Mouse (Mus musculus) left cerebral cortex, postnatal 10 days (tissue): Measurements from ENCODE around the gene Nusap1. TPM values are rescaled to one million over a fixed set of nuclear protein-coding genes. Genes with fewer than 3 reads are reported as not detected.
"Not testable (repeated sequence)": the region's sequence is repeated elsewhere in the genome, so short reads cannot be mapped to it uniquely, and the experiment has no call there.

ENCODE experiments used
- DNase-seq, 2 experiments: peaks; one replicate each; pipeline ENCODE4 v3.0.0; 2021 to 2022; ENCODE audit warnings: low spot score in 2 of 2, mixed read lengths in 1 of 2; ENCODE audit errors: extremely low spot score in 1 of 2
- intact Hi-C: fragments of 180-260 bp; cut with DNase I; formaldehyde crosslinking; loops from one replicate; pipeline ENCODE4 v1.15.1; 2025
- total RNA-seq, 2 experiments: library from RNA; stranded (reverse); gene quantifications; 2 replicates each; pipeline ENCODE4 v1.2.3; 2021

Nusap1 gene
- total RNA-seq = 1 to 10 TPM; 1.6 to 2.2 TPM

DNA sequence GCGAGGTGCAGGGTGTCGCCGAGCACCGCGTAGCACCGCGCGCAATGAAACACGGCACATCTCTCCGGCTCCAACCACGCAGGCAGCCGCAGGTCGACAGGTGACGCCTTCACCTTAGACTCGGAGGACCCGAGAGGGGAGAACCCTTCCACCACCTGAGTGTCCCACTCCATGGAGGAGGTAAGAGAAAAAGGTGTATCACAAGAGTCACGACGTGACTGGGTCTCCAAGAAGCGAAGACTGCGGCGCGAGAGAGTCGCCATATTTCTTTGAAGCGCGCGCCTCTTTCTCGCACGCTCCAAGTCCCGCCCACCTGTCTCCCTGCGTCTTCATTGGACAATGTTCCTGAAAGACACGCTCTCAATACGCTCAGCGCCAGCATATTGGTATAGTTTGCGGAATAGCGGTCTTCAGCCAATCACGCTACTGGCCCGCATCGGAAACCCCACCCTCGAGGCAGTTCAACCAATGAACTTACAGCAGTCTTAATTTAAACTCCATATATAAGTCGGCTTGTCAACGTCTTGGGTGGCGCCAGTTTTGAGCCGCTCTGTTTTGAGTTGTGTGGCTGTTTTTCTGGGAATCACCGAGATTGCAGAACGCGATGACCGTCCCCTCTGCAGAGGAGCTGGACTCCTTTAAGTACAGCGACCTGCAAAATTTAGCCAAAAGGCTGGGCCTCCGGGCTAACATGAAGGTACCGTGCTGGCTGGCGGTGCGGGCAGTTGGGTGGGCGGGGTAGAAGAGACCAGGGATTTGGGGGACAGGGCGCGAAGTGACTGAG lies at the start of gene Nusap1, which contains the start of gene Oip5:
Gene Nusap1, plus strand, starts transcription at position 100 of the 784 bp plus-strand sequence.
Gene Oip5, minus strand, starts transcription at position 271 of the 784 bp plus-strand sequence.
- peak; percentile 94 to 96 for DNase-seq
- intact Hi-C loops = no loop called here

GRCm38 (mm10) chr2:119572471-119572870 lies 45.6 kb upstream of the Nusap1 start:
- intact Hi-C loops = no loop called here
- no peak for DNase-seq

DNA sequence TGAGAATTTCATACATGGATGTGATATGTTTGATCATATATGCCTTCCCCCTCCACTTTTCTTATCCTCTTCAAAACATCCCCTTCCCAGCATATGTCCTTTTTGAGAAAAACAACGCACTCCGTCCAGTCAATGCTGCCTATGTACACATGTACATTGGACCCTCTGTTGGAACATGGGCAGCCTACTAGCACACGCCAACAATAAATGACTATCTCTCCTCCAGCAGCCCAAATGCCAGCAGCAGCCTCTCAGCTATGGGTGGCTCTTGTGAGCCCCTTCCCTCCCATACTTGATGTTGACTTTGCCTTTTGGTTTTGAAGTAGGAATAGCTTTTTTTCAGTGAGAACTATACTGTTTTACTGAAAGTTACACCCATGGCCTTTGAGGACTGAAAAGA lies 36.5 kb upstream of the Nusap1 start:
- intact Hi-C loops = no loop called here
- no peak for DNase-seq

GRCm38 (mm10) chr2:119583439-119583838 lies 34.7 kb upstream of the Nusap1 start:
- DNase-seq = no peak
- intact Hi-C loops = no loop called here

- intact Hi-C loops = no loop called here
- DNase-seq = no peak
These were observed 33.8 kb upstream of the Nusap1 start for GRCm38 (mm10) chr2:119584282-119584681.

DNA sequence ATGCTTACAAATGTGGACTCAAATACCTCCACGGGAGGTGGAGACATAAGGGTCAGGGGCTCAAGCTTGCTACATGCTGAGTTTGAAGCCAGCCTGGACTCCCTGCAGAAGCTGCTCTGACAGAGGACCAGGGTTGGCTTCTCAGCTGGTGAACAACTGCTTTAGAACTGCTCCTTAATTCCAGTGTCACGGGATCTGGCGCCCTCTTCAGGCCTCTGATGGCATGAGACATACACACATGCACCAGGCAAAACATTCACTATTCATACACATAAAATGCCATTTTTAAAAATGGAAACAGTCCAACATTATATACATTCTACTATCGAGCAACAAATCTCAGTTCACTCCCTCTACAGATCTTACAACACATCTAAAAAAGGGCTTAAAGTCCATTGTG lies 30.7 kb upstream of the Nusap1 start:
- intact Hi-C loops = no loop called here
- DNase-seq = peak in 1 of 2 experiments; percentile 53

DNA sequence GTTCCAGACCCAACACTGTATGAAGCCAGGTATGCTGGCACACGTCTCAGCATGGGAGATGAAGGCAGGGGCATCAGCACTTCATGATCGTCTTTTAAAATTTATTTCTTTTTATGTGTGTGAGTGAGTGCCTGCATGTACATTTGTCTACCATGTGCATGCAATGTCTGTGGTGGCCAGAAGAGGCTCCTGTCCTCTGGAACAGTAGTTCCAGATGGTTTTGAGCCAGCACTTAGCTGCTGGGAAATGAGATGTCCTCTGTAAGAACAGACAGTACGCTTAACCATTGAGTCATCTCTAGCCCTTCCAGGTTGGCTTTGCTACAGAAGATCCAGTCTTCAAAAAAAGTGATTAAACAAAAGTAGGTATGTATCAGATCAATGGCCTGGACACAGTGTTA lies 26.9 kb upstream of the Nusap1 start:
- DNase-seq = no peak
- intact Hi-C loops = loop anchor here (5.0 kb wide), 1 partner anchor 44 kb away; the partner anchor contains the start of genes Chp1 and Exd1

- intact Hi-C loops = loop anchor here (5.0 kb wide), 1 partner anchor 46 kb away; the partner anchor contains the start of genes Chp1 and Exd1
These were observed 24.4 kb upstream of the Nusap1 start for GRCm38 (mm10) chr2:119593765-119594112.

GRCm38 (mm10) chr2:119594113-119594981 lies 23.8 kb upstream of the Nusap1 start:
- DNase-seq = peak; percentile 97 to 98
- intact Hi-C loops = loop anchor here (5.0 kb wide), 1 partner anchor 47 kb away; the partner anchor contains the start of genes Chp1 and Exd1

More at GRCm38 (mm10) chr2:119593765-119594112, 24.4 kb upstream of the Nusap1 start:
- no peak for DNase-seq

GRCm38 (mm10) chr2:119595308-119595707 lies 22.8 kb upstream of the Nusap1 start:
- intact Hi-C loops = no loop called here

DNA sequence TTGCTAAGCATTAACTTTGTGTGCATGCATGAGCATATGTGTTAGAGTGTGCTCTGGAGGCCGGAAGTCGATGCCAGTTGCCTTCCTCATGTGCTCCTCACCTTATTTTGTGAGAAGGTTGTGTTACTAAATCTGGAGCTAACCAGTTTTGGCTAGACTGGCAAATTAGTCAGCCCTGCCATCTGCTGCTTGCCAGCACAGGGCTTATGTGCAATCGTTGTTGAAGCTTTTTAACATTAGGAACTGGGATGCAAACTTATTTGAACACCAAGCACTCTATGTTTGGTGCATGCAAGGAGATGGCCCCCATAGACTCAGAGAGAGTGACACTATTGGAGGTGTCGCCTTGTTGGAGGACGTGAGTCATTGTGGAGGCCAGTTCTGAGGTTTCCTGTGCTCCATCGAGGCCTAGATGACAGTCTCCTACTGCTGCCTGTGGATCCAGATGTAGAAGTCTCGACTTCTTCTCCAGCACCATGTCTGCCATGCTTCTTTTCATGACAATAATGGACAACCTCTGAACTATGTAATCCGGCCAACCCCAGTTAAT lies 21.2 kb upstream of the Nusap1 start:
- no peak for DNase-seq
- intact Hi-C loops = no loop called here

More at GRCm38 (mm10) chr2:119595308-119595707, 22.8 kb upstream of the Nusap1 start:
- DNase-seq = no peak

DNA sequence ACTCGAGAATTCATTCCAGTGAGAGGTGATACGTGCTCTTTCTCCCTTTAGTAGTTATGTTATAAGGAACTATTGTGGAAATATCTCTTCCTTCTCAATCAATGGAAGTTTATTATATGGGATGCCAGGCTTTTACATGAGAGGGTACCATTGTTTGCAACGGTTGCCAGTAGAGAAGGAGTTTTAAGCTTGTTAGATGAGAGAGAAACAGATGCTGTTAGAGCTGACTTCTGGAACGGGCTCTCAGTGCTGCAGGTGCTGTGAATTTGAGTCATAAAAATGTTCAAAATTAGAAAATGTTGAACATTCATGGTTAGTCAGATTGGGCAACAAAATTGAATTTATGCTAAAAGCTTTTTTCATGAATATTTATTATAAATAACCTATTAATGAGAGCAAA lies 17.1 kb upstream of the Nusap1 start:
- intact Hi-C loops = no loop called here
- no peak for DNase-seq

DNA sequence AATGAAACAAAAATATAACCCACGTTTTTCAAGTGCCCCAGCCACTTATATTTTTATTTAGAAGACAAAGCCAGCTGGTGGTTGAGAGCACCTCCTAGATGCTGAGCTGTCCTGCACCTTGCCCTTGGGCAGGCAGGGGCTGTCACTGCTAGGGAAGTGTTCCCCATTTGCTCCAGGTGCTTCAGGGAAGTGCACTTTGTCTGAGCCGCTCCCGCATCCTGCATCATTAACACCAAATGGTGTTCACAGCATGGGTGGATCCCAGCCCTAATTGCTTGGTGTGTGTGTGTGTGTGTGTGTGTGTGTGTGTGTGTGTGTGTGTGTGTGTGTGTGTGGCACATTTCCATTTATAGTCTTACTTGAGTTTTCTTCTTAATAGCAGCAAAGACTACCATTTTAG lies 16.5 kb upstream of the Nusap1 start:
- intact Hi-C loops, DNase-seq: not testable (repeated sequence)

DNA sequence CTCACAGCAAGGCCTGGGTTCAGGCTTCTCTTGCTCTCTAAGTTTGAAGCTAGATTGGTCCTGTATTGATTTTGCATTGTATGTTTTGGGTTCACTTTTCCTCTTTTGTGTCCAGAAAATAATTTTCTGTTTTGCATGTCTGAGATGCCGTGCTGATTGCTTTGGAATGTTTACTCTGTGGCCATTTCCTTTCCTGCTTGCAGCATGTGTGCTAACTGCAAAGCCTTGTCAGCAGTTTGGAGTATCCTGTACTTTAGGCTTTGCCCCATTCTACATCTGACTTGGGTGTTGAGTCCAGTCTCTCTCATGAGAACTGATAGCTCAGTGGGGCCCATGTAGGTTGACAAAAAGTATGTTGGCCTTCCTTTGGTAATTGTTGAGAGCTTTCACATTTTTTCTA lies 15.6 kb upstream of the Nusap1 start:
- no peak for DNase-seq
- intact Hi-C loops = no loop called here

DNA sequence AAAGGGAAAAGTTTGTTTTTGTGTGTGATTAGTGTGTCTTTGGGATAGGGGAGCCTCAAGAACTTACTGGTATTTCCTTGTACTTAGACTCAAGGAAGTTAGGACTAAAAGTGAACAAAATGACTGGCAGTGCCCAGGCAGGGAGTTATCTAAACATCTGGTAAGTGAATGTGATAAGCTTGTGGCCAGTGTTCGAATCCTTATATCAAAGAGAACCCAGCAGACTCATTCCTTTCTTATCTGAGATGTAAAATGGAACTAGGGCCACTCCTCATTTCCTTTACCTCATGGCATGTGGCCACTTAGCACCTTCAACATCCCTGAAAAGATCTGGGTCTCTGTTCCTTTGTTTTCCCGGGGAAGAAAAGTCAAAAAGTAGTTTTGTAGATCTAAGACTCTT lies 14.2 kb upstream of the Nusap1 start:
- intact Hi-C loops = no loop called here

DNA sequence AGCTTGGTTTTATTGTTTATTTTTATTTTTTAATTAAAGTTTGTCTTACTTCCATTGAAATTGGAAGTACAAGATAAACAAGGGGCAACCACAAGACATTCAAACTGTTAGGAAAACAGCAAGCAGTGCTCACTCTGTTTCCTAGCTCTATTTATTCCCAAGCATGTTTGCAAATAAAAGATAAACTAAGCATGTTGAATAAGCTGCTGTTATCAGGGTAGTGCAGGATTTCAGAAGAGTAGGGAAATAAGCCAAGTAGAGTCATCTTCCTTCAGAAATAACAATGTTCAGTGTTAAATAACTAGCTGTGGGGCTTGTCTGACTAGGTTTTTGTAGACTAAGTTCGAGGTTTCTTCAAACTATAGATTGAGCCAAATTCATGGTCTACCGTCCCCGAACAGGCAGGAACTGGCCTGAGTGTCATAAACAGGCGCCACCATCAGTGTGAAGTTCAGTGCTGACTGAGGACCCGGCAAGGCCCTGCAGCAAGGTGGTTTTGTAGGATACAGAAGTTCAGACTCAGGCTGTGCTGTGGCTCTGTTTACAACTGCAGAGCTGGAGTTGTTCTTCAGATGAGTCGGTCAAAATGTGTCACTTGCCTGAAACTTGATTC lies 12.6 kb upstream of the Nusap1 start:
- no peak for DNase-seq
- intact Hi-C loops = no loop called here

More for the DNA sequence above, 14.2 kb upstream of the Nusap1 start:
- DNase-seq = no peak

DNA sequence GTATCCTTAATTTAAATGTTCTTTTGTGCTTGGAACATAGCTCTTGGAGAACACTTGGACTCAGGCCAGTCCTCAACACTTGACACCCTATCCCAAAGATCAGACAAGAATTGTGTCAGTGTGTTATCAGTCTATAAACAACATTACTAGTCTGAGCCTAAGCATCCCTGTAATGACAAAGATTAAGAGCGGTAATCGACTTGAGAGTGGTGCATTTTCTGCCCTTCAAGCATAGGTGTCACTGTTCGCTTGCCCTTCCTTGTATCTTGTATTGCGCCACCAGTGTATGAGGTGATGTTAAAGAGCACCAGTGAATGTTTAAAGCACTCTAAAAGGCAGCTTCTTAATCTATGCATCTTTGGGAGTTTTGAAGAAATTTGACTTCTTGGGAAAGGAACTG lies 11.1 kb upstream of the Nusap1 start:
- no peak for DNase-seq
- intact Hi-C loops = no loop called here

DNA sequence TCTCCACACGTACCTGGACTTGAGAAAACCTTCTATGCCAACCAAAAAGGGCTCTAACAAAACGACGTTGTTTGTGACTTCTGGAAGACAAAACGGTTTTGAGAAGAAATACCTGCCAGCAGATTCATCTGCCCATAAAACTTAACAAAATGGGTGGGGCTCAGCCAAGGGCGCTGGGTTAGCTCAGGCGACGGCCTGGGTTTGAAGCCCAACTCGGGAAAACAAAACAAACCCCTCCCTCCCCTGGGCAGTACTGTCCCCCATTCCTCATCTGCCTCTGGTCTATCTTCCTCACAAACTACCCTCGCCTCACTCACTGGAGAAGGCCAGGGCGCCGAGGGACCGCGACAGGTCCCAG lies 278 bp upstream of the Nusap1 start:
- intact Hi-C loops = no loop called here
- DNase-seq = no peak

GRCm38 (mm10) chr2:119619002-119619401 lies 904 bp downstream of the Nusap1 start:
- DNase-seq, intact Hi-C loops: not testable (repeated sequence)
